Mouse (Mus musculus) lung, embryonic 14.5 days (tissue): ENCODE data around the gene Cnksr1. TPM values are rescaled to one million over a fixed set of nuclear protein-coding genes. Genes with fewer than 3 reads are reported as not detected.

Experiments used
- ATAC-seq: fragments of 200-750 bp; cut with Nextera tagmentation; 2 replicates; pipeline ENCODE4 v1.8.0; 2017; ENCODE audit warnings: mild to moderate bottlenecking, moderate TSS enrichment, moderate library complexity; ENCODE audit not compliant: insufficient read depth
- DNase-seq: peaks from one replicate; pipeline ENCODE4 v3.0.0-alpha.2; 2015
- H3K27ac ChIP-seq: fragments of 300-500 bp; sonication (generic); 2 replicates; pipeline ENCODE4 v1.5.1; 2014; ENCODE audit warnings: low read depth, mild to moderate bottlenecking, moderate library complexity
- H3K27me3 ChIP-seq: fragments of 300-500 bp; sonication (generic); 2 replicates; pipeline ENCODE4 v1.6.1; 2014; ENCODE audit warnings: low read length, control low read depth; ENCODE audit not compliant: insufficient read depth
- H3K36me3 ChIP-seq: fragments of 300-500 bp; sonication (generic); 2 replicates; pipeline ENCODE4 v1.6.1; 2014; ENCODE audit warnings: control low read depth; ENCODE audit not compliant: insufficient read depth
- H3K4me1 ChIP-seq: fragments of 300-500 bp; sonication (generic); 2 replicates; pipeline ENCODE4 v1.6.1; 2014; ENCODE audit warnings: antibody characterized with exemption, control low read depth; ENCODE audit not compliant: insufficient read depth
- H3K4me2 ChIP-seq: fragments of 300-500 bp; sonication (generic); 2 replicates; pipeline ENCODE4 v1.6.1; 2014; ENCODE audit warnings: mild to moderate bottlenecking
- H3K4me3 ChIP-seq: fragments of 300-500 bp; sonication (generic); 2 replicates; pipeline ENCODE4 v1.5.1; 2014; ENCODE audit warnings: low read depth, low read length
- H3K9ac ChIP-seq: fragments of 300-500 bp; sonication (generic); 2 replicates; pipeline ENCODE4 v1.6.1; 2014
- H3K9me3 ChIP-seq: fragments of 300-500 bp; sonication (generic); 2 replicates; pipeline ENCODE4 v1.6.1; 2016; ENCODE audit warnings: low read depth, low read length, control low read depth
- CTCF ChIP-seq: IDR thresholded peaks from 2 replicates; pipeline ENCODE4 v1.5.1; 2016; ENCODE audit warnings: antibody characterized with exemption, low read depth
- WGBS: fragments of 180-500 bp; shearing (Covaris S2); extraction: QIAGEN DNeasy Blood & Tissue Kit; methylation state at CpG from one replicate; pipeline ENCODE4 v1.1.7; 2014; 5-methylcytosine and 5-hydroxymethylcytosine counted together
- polyA plus RNA-seq: library from polyadenylated mRNA; unstranded; fragments of >200 nt; fragmentation: Nextera tagmentation; extraction: Ambion mirVana; gene quantifications from 2 replicates; pipeline ENCODE4 v1.2.1, GENCODE M21; 2014

The Cnksr1 gene
- polyA plus RNA-seq, 1 experiment from 2014 or later, result 6.2 TPM

DNA sequence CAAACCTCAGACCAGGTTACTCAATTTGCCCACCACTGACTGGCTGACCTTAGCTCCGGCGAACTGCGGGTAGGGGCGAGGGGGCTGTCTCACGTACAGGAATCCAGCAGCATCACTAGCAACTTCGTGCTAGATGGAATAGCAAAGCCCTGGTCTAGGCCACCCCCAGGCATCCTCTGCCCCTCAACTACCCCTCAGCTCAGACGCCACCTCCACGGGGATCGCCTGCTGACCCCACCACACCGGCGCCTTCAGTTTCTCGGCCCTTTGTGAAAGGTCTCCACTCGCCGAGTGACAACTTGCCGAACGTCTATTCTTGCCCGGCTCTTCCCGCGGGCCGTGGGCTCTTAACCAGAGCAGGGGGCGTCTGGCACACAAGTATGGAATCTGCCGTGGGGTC, 51.9 kb downstream of the Cnksr1 start:
- H3K9me3 ChIP-seq, result no peaks in the 10 kb centered on the region
- no peaks in the 10 kb centered on the region for H3K27me3 ChIP-seq
- TF ChIP-seq CTCF, result no peak
- ATAC-seq, result no peak; the same call in 1 of the 2 replicates
- 0 out of 2 replicates have a peak, but pooled peaks cover 4% of the 10 kb centered on the region for H3K4me1 ChIP-seq
- peak overlapping the region; percentile 94 for H3K4me2 ChIP-seq
- peak overlapping the region; percentile 79 for H3K4me3 ChIP-seq
- H3K9ac ChIP-seq, result peak overlapping the region; percentile 89
- 0% methylated on average over 22 of the region's 22 CpGs for WGBS
- 0 out of 2 replicates have a peak, but pooled peaks cover 5% of the 10 kb centered on the region for H3K36me3 ChIP-seq
- peak overlapping the region; percentile 80; the same call in 1 of the 2 replicates for H3K27ac ChIP-seq
- DNase-seq, result no peak

DNA sequence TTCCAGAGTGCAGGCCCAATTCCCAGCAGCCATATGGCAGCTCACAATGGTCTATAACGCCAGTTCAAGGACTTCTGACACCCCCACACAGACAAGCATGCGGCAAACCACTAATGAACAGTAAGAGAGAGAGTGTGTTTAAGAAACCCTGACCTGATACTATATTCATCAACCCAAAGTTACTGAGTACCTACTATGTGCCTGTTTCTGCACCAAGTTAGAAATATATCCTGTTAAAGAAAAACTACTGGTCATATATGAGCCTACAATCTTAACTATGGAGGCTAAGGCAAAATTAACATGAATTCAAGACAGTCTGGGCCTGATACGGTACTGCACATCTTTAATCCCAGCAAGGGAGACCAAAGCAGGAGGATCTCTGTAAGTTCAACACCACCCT, 52.6 kb downstream of the Cnksr1 start:
- no peak for TF ChIP-seq CTCF
- no peak for DNase-seq
- Histone ChIP-seq H3K4me3 (peak overlapping the region; percentile 79; the same call in 1 of the 2 replicates), H3K4me2 (peak overlapping the region; percentile 94), H3K27ac (no peak overlapping the region), H3K27me3 (no peaks in the 10 kb centered on the region), H3K36me3 (0 out of 2 replicates have a peak, but pooled peaks cover 5% of the 10 kb centered on the region), H3K9ac (peak overlapping the region; percentile 89), H3K4me1 (0 out of 2 replicates have a peak, but pooled peaks cover 4% of the 10 kb centered on the region), H3K9me3 (no peaks in the 10 kb centered on the region)
- 71% methylated on average over 3 of the region's 3 CpGs for WGBS
- ATAC-seq, result no peak

DNA sequence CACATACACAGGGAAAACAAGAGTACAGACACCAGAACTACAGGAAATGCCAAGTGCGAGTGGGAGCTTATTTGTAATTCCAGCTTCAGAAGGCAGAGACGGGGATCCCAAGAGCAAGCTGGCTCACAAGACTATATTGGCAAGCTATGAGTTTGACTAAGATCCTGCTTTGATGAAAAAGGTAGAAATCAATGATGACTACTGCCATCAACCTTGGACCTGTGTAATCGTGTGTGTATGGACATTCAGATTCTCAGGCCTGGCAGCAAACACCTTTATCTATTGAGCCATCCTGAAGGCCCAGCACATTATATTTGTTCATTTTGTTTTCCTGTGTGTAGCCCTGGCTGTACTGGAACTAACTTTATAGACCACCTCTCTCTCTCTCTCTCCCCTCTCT, 54.5 kb downstream of the Cnksr1 start:
- 78% methylated on average over 3 of the region's 3 CpGs for WGBS
- no peak for TF ChIP-seq CTCF
- no peak overlapping the region for H3K4me2 ChIP-seq
- H3K4me1 ChIP-seq, result 0 out of 2 replicates have a peak, but pooled peaks cover 4% of the 10 kb centered on the region
- no peaks in the 10 kb centered on the region for H3K9me3 ChIP-seq
- H3K27me3 ChIP-seq, result no peaks in the 10 kb centered on the region
- H3K27ac ChIP-seq, result no peak overlapping the region
- no peak for DNase-seq
- no peak for ATAC-seq
- H3K4me3 ChIP-seq, result no peak overlapping the region
- H3K36me3 ChIP-seq, result 0 out of 2 replicates have a peak, but pooled peaks cover 5% of the 10 kb centered on the region
- no peak overlapping the region for H3K9ac ChIP-seq

DNA sequence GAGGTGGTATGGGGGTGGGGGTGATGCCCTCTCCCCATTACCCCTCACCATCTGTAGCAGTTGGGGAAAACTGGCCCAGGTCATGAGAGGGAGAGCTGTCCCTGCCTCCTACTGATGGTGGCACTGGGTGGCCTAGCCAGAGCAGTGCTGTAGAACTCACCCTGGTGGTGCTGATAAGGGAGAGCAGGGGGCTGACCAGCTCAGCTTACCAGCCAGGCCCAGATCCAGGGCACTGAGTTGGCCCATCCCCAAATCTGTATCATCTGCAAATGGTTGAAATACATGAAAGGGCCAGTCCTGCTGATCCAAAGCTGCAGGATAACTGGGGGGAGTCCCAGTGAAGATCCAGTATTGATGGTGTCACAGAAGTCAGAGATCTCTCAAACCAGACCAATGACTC, 56.4 kb downstream of the Cnksr1 start:
- H3K36me3 ChIP-seq, result 0 out of 2 replicates have a peak, but pooled peaks cover 5% of the 10 kb centered on the region
- no peak for ATAC-seq
- no peak overlapping the region for H3K4me3 ChIP-seq
- no peak overlapping the region for H3K4me2 ChIP-seq
- H3K4me1 ChIP-seq, result 0 out of 2 replicates have a peak, but pooled peaks cover 4% of the 10 kb centered on the region
- H3K9me3 ChIP-seq, result no peaks in the 10 kb centered on the region
- H3K27ac ChIP-seq, result no peak overlapping the region
- no peaks in the 10 kb centered on the region for H3K27me3 ChIP-seq
- DNase-seq, result no peak
- TF ChIP-seq CTCF, result no peak
- H3K9ac ChIP-seq, result no peak overlapping the region

DNA sequence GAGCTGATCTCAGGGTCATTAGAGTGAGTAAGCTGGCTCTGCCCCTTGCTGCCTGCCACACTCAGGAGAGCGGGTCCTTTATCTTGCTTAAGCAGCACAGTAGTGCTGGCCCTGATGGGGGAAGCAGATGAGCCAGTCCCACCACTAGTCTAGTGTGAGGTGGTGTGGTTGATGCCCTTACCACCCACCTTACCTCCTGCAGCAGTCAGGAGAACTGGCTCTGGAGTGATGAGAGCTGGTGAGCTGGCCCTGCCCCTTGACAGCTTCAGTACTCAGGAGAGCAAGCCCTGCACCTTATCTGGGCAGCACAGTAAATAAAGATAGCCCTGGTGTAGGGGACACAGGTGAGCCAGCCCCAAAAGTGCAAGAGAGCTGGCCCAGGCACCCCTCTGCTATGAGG, 57.1 kb downstream of the Cnksr1 start:
- ATAC-seq, result no peak; the same call in 1 of the 2 replicates
- 0 out of 2 replicates have a peak, but pooled peaks cover 4% of the 10 kb centered on the region for H3K4me1 ChIP-seq
- H3K4me2 ChIP-seq, result no peak overlapping the region
- no peaks in the 10 kb centered on the region for H3K27me3 ChIP-seq
- H3K27ac ChIP-seq, result no peak overlapping the region
- no peak for DNase-seq
- WGBS, result 73% methylated on average over 1 of the region's 1 CpGs
- no peak for TF ChIP-seq CTCF
- H3K36me3 ChIP-seq, result 0 out of 2 replicates have a peak, but pooled peaks cover 5% of the 10 kb centered on the region
- H3K4me3 ChIP-seq, result no peak overlapping the region
- H3K9ac ChIP-seq, result no peak overlapping the region
- no peaks in the 10 kb centered on the region for H3K9me3 ChIP-seq

Other genes with a start within 250 kb of the Cnksr1 start
- gene Dhdds, start 237.5 kb downstream of the Cnksr1 start, polyA plus RNA-seq, result 43.7 and 45.6 TPM in 2 replicates
- not detected in 2 replicates for gene Lin28a, start 219.6 kb downstream of the Cnksr1 start, polyA plus RNA-seq
- not detected in 2 replicates for gene Zfp683, start 184.6 kb downstream of the Cnksr1 start, polyA plus RNA-seq
- 2.9 and 4.0 TPM in 2 replicates for gene Crybg2, start 177.6 kb downstream of the Cnksr1 start, polyA plus RNA-seq
- gene Cd52, start 143.3 kb downstream of the Cnksr1 start, polyA plus RNA-seq, result 13.1 and 14.2 TPM in 2 replicates
- 6.8 and 7.8 TPM in 2 replicates for gene Ubxn11, start 135.8 kb downstream of the Cnksr1 start, polyA plus RNA-seq
- gene Sh3bgrl3, start 109.6 kb downstream of the Cnksr1 start, polyA plus RNA-seq, result 384 and 400 TPM in 2 replicates
- gene Cep85, start 51.3 kb downstream of the Cnksr1 start, polyA plus RNA-seq, result 35.7 and 37.9 TPM in 2 replicates
- gene Gm7534, start 35.4 kb downstream of the Cnksr1 start, polyA plus RNA-seq, result not detected in 2 replicates
- gene Catsper4, start 11.0 kb downstream of the Cnksr1 start, polyA plus RNA-seq, result 0.12 TPM in 1 of 2 replicates, not detected in the other
- gene E130218I03Rik, start 5.3 kb upstream of the Cnksr1 start, polyA plus RNA-seq, result 0.29 and 0.41 TPM in 2 replicates
- 16.4 and 17.5 TPM in 2 replicates for gene Zfp593, start 7.2 kb upstream of the Cnksr1 start, polyA plus RNA-seq
- gene Gm30191, start 8.5 kb upstream of the Cnksr1 start, polyA plus RNA-seq, result not detected in 2 replicates
- 10.2 and 11.6 TPM in 2 replicates for gene Grrp1, start 15.7 kb upstream of the Cnksr1 start, polyA plus RNA-seq
- gene Pdik1l, start 49.5 kb upstream of the Cnksr1 start, polyA plus RNA-seq, result 21.2 and 21.4 TPM in 2 replicates
- 0.28 TPM in 1 of 2 replicates, not detected in the other for gene Trim63, start 76.7 kb upstream of the Cnksr1 start, polyA plus RNA-seq
- gene Slc30a2, start 104.8 kb upstream of the Cnksr1 start, polyA plus RNA-seq, result 0.05 TPM in 1 of 2 replicates, not detected in the other
- gene Extl1, start 145.5 kb upstream of the Cnksr1 start, polyA plus RNA-seq, result 2.9 and 3.7 TPM in 2 replicates
- gene Pafah2, start 157.9 kb upstream of the Cnksr1 start, polyA plus RNA-seq, result 10.5 and 12.2 TPM in 2 replicates
- 1,723 and 1,772 TPM in 2 replicates for gene Stmn1, start 229.9 kb upstream of the Cnksr1 start, polyA plus RNA-seq